Mouse (Mus musculus) layer of hippocampus, adult 2 months (tissue): ENCODE results near the gene Pde6h. TPM values are rescaled to one million over a fixed set of nuclear protein-coding genes. Genes with fewer than 3 reads are reported as not detected.

Source experiments
- DNase-seq, 2 experiments: peaks; one replicate each; pipeline ENCODE4 v3.0.0; 2022; ENCODE audit warnings: low spot score in 2 of 2
- H3K27ac ChIP-seq: fragments of 200-600 bp; 2 replicates; pipeline ENCODE4 v1.8.1; 2022
- H3K4me3 ChIP-seq: fragments of 200-600 bp; 2 replicates; pipeline ENCODE4 v1.8.1; 2022; ENCODE audit warnings: mild to moderate bottlenecking
- CTCF ChIP-seq: fragments of 200-600 bp; conservative IDR thresholded peaks from 2 replicates; pipeline ENCODE4 v1.8.1; 2022; ENCODE audit warnings: antibody characterized with exemption, mild to moderate bottlenecking, moderate library complexity
- total RNA-seq, 2 experiments: library from RNA; stranded (reverse); gene quantifications; 2 replicates each; pipeline ENCODE4 v1.2.3; 2021

The Pde6h gene
- total RNA-seq, 2 experiments from 2014 or later: 0.44 to 0.61 TPM

DNA sequence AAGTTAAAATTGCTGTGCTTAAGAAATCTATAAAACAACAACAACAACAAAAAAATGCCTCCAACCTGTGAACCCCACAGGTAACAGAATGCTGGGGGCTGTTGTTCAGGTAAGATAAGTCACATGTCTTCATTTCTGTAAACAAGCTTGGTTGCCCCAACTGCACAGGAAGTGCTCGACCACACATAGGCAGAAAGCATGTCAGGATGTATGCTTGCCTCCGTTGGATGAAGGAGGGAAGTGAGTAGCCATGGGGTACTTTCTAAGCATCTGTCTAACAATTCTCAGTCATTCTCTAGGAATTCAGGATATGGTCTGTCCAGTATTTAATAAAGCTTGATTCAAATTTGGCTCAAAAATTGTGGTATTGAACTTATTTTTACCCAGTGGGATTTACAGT is 24.7 kb upstream of the Pde6h start:
- no peak for TF ChIP-seq CTCF
- Histone ChIP-seq H3K27ac (no peak overlapping the region), H3K4me3 (no peak overlapping the region)
- DNase-seq: no peak

DNA sequence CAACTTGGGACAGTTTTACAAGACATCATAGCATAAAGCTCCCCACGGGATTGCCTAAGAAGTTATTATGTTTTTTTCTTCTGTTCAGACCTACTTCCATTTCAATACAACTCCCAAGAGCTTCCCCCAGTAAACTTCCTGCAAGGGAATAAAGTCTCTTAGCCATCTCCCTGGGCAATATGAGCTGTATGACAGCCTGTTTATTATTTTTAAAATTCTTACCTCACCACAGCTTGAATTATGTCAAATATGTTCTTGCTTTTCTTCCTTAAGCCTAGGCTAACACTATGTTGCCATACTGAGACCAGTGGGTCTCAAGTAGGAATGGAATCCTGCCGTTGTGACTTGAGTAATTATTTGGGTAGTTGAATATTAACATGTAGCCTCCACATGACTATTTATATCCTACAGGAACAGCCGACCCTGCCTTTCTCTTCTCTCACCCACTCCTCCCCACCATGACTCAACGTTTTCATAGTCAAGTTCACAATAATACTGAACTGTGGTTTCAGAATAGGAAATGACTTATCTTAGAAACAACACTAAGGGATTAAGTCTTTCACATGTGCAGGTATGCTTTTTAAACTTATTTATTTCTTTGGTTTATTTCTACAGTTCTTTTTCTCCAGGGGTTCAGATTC is 23.1 kb upstream of the Pde6h start:
- DNase-seq: no peak
- no peak overlapping the region for H3K4me3 ChIP-seq

DNA sequence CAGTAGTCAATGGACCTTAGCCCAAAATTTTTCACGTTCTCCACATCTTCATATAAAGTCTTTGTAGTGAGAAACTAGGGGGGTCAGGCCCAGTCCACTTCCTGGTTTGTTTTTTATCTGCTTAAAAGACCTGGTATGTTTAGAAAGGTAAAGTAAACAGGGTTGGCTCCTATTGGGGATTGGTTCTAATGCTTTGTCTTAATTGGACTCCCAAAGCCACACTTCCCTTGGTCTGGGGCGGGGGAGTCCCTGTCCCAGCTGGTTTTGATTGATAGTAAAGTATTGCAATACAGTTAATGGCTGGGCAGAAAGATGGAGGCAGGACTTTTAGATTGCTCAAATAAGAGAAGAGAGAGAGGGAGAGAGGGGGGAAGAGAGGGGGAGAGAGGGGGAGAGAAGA is 22.6 kb upstream of the Pde6h start:
- no peak overlapping the region for H3K27ac ChIP-seq
- no peak overlapping the region for H3K4me3 ChIP-seq
- DNase-seq: no peak
- no peak for TF ChIP-seq CTCF

More for the DNA sequence above, 23.1 kb upstream of the Pde6h start:
- no peak overlapping the region for H3K27ac ChIP-seq
- no peak for TF ChIP-seq CTCF

DNA sequence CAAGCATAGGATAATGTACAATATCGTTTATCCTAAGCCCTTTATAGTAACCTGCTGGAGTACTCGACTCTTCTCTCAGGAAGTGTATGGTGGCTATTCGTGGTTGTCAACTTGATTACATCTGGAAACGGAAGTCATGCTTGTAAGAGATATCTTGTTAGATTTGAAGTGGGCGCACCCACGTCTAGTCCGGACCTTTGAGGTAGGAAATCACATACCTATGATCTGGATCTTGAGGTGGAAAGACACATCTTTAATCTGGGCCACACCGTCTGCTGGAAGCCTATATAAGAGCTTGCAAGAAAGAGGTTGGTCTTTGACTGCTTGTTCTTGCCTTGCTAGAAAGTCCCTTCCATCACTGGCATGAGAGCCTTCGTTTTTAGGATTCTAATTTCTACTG is 21.1 kb upstream of the Pde6h start:
- DNase-seq: no peak
- no peak overlapping the region for H3K27ac ChIP-seq
- no peak overlapping the region for H3K4me3 ChIP-seq
- no peak for TF ChIP-seq CTCF

DNA sequence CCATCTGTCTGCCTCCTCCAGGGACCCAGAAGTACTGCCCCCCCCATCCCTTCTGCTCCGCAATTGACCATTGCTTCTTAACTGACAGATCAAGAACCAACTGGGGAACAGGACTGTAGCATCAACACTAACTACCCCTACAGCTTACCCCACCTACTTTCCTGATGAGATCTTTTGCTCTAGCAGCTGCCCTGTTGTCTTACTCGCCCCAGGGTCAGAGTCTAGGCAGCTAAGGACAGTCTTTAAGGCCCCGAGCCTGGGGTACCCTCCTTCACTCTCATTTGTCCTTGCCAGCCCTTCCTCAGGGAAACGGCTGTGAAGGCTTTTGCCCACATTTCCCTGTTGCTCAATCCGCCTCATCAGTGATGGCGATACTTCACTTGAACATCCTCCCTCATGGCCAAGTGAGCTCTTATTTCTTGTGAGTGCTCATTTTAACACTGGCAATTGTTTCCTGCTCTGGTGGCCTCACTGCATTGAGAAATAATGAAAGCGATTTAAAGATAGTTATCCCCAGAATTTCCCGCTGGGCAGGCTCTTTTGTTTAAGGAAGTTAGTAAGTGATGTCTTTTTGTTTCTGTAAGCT is 19.7 kb upstream of the Pde6h start:
- no peak overlapping the region for H3K27ac ChIP-seq
- no peak for DNase-seq
- no peak overlapping the region for H3K4me3 ChIP-seq
- TF ChIP-seq CTCF: no peak

DNA sequence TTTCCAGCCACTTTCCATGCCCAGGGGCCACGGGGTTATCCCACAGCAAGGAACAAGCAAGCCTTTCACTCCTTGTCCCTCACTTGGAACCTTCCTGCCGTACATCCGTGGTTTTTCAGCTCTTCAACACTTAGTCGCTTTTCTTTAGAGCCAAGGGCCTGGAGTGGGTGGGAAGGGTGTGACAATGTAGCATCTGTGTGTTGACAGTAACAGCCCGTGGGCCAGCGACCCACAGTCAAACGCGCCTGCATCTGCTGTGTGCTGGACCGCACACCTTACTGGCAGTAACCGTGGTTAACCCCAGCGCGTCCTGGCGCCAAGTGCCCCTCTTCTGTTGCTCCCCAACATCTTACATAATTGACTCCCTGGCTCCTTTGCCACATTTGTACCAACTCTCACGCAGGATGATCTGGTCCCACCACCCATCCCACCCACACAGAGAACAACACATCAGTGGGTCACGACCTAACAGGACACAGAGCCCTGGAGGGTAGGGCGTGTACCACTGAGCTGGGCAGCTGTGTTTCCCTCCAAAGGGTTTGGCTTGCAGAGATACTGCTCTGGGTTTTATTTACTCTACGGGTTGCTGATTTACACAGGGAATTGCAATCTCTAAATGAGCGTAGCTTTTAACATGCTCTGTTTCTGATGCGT is 17.2 kb upstream of the Pde6h start:
- no peak for DNase-seq
- no peak for TF ChIP-seq CTCF
- no peak overlapping the region for H3K4me3 ChIP-seq

DNA sequence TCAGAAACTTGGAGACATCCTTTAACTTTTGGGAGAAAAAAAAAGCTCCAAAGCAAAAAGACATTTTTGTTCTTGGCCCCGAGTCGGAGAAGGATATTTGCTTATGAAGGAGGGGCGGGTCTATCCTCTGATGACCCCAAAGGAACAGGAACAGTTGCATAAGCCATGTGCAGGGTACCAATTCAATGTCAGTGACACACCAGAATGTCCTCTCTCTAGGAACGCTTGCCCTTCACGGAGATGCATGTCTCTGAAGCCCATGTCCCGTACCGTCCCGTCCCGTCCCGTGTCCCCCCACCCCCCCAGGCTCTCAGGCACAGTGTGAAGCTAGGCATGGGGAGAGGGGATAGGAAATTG is 16.7 kb upstream of the Pde6h start:
- no peak for TF ChIP-seq CTCF
- no peak for DNase-seq
- Histone ChIP-seq H3K4me3 (no peak overlapping the region), H3K27ac (no peak overlapping the region)

More for the DNA sequence above, 17.2 kb upstream of the Pde6h start:
- H3K27ac ChIP-seq: no peak overlapping the region

DNA sequence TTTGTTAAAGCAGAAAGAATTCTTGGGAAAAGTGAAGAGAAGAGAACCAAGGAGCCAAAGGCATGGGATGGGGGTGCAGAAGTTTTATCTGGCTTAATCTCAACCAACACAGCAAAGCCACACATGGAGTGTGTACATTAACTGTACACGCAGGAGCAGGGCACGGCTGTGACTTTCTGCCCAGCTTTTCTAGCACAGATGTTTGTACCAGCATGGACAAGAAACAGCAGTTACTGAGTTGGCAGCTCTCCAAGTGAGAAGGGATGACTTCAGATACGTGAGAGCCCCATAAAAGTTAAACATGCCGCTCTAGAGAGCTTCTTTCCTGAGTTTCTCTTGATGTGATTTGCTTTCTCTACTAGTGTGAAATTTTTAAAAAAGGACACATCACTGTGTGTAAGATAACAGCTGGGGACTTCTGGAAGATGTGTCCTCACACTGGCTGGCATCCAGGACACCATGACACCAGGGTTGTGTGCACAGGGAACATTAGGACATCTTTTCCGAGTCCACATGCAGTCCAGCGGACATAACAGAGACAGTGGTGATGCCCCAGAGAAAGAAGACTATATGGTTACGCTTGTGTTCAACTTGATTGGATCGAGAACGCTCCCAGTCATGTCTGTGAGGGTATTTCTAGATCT is 13.3 kb upstream of the Pde6h start:
- Histone ChIP-seq H3K27ac (no peak overlapping the region), H3K4me3 (no peak overlapping the region)
- no peak for DNase-seq
- TF ChIP-seq CTCF: no peak

DNA sequence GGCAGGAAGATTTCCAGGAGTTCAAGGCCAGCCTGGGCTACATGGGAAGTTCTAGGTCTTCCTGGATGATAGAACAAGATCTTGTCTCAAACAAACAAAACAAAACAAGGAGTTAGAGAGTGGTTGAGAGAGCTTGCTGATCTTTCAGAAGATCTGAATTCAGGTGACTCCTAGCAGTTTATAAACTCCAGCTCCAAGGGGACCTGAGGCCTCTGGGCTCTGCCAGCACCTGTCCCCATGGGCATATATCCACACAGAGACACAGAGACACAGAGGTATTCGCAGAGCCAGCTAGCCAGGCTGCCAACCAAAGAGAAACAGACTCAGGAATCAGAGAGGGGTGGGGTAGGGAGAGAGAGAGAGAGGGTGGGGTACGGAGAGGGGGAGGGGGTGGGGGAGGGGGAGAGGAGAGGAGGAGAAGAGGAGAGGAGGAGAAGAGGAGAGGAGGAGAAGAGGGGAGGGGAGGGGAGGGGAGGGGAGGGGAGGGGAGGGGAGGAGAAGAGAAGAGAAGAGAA is 10.8 kb upstream of the Pde6h start:
- no peak for TF ChIP-seq CTCF
- no peak for DNase-seq
- Histone ChIP-seq H3K27ac (no peak overlapping the region), H3K4me3 (no peak overlapping the region)

DNA sequence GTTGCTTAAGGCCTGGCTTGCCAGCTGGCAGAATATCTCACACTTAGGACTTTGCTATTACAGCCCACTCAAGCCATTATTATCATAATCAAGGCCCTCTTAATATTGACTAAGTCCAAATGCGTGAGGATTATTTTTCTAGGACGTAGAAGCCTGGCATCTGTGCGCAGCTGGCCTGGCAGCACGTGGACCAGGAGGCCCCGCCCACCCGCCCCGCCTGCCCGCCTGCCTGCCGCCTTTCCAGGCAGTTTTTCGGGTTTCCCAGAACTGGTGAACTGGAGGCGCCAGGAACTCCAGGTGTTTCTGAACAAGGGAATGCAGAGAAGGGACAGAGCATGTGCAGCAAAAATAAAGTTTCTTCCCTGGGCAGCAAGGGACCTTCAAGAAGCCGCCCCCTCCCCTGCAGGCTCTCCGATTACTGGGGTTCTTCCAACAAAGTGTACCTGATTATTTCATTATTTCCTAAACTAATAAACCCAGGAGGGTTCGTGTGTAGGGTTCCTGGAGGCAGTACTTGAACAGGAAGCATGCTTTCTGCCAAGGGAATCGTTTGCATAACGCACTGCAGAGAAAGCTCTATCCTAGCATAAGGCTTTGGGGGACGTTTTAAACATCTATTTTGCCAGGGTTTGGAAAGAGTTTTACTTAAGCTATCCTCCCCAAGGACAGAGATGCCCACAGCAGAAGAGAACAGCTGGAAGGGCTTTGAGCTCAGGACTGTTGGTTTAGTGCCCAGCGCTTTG is 10.1 kb upstream of the Pde6h start:
- Histone ChIP-seq H3K4me3 (peak overlapping the region; percentile 36), H3K27ac (no peak overlapping the region)
- no peak for TF ChIP-seq CTCF
- no peak for DNase-seq

DNA sequence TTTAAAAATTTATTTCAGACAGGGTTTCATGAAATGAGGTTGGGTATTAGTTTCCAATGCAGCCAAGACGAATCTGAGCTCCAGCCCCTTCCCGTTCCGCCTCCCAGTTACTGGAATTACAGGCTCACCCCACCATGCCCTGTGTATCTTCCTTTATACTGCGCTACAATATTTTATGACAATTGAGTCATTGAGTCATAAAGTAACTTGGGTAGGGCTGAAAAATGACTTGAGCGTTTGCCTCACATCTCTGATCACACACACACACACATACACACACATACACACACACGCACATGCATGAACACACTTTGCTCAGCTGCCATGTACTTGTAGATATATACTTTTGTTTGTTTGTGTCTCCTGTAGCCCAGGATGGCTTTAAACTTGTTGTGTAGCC is 9.4 kb upstream of the Pde6h start:
- Histone ChIP-seq H3K4me3 (no peak overlapping the region), H3K27ac (no peak overlapping the region)
- no peak for DNase-seq
- TF ChIP-seq CTCF: no peak

DNA sequence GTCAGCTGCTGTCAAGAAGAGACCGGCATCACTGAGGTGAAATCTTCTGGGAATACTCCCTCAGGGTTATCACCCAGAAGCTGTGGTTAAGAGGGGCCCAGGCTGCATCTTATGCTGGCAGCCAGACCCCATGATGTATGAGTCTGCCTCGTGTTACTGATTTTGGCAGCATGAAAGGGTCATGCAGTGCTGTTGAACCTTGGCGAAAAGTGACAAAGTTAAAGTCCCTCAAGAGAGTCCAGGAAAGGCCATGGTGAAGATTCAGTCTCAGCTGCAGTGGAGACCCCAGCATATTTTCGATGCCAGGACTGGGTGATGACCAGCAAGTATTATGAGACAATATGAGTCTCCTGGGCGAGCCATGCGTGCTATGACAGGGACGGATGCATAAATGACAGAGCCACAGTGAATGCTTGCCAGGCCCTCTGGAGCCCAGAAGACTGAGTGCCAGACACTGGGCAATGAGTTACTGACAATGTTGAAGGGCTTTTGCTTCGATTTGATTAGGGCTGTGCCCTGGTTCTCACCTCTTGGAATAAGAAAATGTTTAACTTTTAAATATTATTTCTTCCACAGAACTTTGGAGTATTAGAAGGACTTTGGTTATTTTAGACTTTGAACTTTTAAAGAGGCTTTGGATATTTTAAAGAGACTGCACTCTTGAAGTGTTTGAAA is 7.8 kb upstream of the Pde6h start:
- no peak for DNase-seq
- Histone ChIP-seq H3K4me3 (no peak overlapping the region), H3K27ac (no peak overlapping the region)
- no peak for TF ChIP-seq CTCF
